Mouse (Mus musculus) T-helper 1 cell (primary cell): ENCODE data around the gene Irgq.
"Not testable (repeated sequence)": the region's sequence is repeated elsewhere in the genome, so short reads cannot be mapped to it uniquely, and the experiment has no call there.

ENCODE experiments used
- in situ Hi-C: fragments of 300-600 bp; cut with MboI, MseI; formaldehyde crosslinking; loops from one replicate; pipeline ENCODE4 v1.15.1; 2025; ENCODE audit warnings: high pct_unique_total_duplicates

Irgq gene

GRCm38 (mm10) chr7:24516319-24516718, 14.2 kb upstream of the Irgq start:
- in situ Hi-C loops: not testable (repeated sequence)

GRCm38 (mm10) chr7:24517077-24517476, 13.4 kb upstream of the Irgq start:
- in situ Hi-C loops: no loop called here

- in situ Hi-C loops: no loop called here
Measured at GRCm38 (mm10) chr7:24517654-24518053, 12.8 kb upstream of the Irgq start.

GRCm38 (mm10) chr7:24519130-24519529, 11.4 kb upstream of the Irgq start:
- in situ Hi-C loops: no loop called here

- in situ Hi-C loops: not testable (repeated sequence)
Measured at GRCm38 (mm10) chr7:24520054-24520453, 10.4 kb upstream of the Irgq start.

- in situ Hi-C loops: no loop called here
Measured at GRCm38 (mm10) chr7:24522805-24523204, 7.7 kb upstream of the Irgq start.

GRCm38 (mm10) chr7:24523723-24524122, 6.8 kb upstream of the Irgq start:
- in situ Hi-C loops: no loop called here

- in situ Hi-C loops: no loop called here
Measured at GRCm38 (mm10) chr7:24524978-24525377, 5.5 kb upstream of the Irgq start.

- in situ Hi-C loops: no loop called here
Measured at GRCm38 (mm10) chr7:24525686-24526420, 4.6 kb upstream of the Irgq start.

- in situ Hi-C loops: no loop called here
Measured at GRCm38 (mm10) chr7:24528861-24529260, 1.6 kb upstream of the Irgq start.

GRCm38 (mm10) chr7:24529580-24529979, 909 bp upstream of the Irgq start:
- in situ Hi-C loops: no loop called here

GRCm38 (mm10) chr7:24531211-24531971, 902 bp downstream of the Irgq start:
- in situ Hi-C loops: no loop called here

- in situ Hi-C loops: no loop called here
Measured at GRCm38 (mm10) chr7:24533031-24533571, 2.6 kb downstream of the Irgq start.

- in situ Hi-C loops: no loop called here
Measured at GRCm38 (mm10) chr7:24533806-24534205, 3.3 kb downstream of the Irgq start.

- in situ Hi-C loops: no loop called here
Measured at GRCm38 (mm10) chr7:24534301-24534700, 3.8 kb downstream of the Irgq start.

GRCm38 (mm10) chr7:24537081-24537480, 6.6 kb downstream of the Irgq start:
- in situ Hi-C loops: no loop called here

GRCm38 (mm10) chr7:24537591-24537990, 7.1 kb downstream of the Irgq start:
- in situ Hi-C loops: no loop called here

GRCm38 (mm10) chr7:24538154-24538553, 7.7 kb downstream of the Irgq start:
- in situ Hi-C loops: no loop called here

GRCm38 (mm10) chr7:24538701-24539100, 8.2 kb downstream of the Irgq start:
- in situ Hi-C loops: no loop called here

- in situ Hi-C loops: no loop called here
Measured at GRCm38 (mm10) chr7:24539686-24540085, 9.2 kb downstream of the Irgq start.

- in situ Hi-C loops: no loop called here
Measured at GRCm38 (mm10) chr7:24544506-24544905, 14.0 kb downstream of the Irgq start.

- in situ Hi-C loops: no loop called here
Measured at GRCm38 (mm10) chr7:24546068-24546614, 15.7 kb downstream of the Irgq start, which contains the start of the genes Pinlyp and Xrcc1. Gene Pinlyp (minus strand): TSS chr7:24546118. Gene Xrcc1 (plus strand): TSS chr7:24546289.
